Mouse (Mus musculus): ENCODE measurements at regions not wholly inside any gene's neighbourhood (a gene's known extent, or its start where the extent isn't known, plus 50 kb on each side); places are given as distances from the start of the nearest gene placed in this dataset.

DNA sequence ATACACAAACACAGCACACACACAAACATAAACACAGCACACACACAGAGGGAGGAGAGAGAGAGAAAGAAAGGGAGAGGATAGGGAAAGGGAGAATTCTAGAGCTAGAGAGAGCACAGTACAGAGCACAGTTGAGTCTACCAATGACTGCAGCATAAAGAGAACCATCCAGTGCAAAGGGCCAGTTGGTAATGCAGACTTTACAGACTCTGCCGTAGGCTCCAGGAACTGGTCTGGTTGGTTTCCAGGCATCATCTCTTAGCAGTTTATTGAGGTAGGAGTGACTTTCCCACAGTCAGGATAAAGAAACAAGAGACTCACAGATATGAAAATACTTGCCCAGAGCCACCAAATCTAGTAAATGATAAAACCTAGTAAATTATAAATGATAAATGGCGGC lies 208.5 kb downstream of the Tgfb2 start:
- TF ChIP-seq CTCF (conservative IDR thresholded peaks at IDR 0.05; ENCODE audit: low read length) (no peak), POU5F1 (IDR thresholded peaks at IDR 0.05; ENCODE audit: borderline replicate concordance, low read length) (no peak)
